Mouse (Mus musculus): ENCODE measurements around the gene Lrrc4.

Gene Lrrc4

DNA sequence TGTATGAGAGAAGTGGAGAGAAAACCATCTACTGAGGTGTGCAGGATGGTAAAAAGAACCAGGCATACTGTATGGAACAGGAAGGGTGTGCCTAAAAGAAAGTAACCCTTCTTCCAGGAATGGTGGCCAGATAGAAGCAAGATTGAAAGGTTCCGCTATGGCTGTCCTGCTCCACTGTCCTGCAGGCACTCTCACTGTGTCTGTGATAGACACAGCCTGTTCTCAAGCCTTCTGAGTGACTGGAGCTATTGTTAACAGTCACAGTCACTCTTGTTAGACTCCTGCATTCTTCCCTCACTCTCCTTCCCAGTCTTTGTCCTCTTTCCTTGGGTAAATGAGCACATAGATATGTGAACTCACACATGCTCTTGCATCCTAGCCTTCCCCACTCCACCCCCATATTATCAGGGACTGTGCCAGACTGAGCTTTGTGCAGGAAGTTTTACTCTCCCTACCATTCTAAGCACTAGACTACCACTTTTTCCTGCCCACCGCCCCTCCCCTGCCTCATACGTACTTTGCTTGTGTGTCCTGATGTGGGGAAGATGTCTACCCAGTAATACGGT lies 48.4 kb downstream of the Lrrc4 start:
- intact Hi-C loops (cut with DNase I) = no loop called here

DNA sequence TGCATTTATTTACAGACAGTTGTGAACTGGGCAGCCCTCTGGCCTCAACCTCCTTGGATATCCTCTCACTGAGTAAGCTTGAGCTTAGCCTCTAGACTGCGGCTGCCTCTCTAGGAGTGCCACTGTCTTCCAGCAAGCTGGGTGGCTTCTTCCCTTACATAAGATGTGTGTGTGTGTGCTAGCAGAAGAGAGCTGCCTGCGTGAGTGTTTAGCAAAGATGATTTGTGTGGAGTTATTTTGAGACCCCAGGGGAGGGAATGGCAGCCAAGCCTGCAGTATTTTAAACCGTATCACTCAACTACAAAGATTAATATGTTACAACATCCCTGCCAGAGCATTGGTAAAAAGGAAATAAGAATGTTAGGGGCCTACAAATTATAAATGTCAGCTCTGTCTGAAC lies 49.9 kb downstream of the Lrrc4 start:
- intact Hi-C loops (cut with DNase I) = no loop called here

DNA sequence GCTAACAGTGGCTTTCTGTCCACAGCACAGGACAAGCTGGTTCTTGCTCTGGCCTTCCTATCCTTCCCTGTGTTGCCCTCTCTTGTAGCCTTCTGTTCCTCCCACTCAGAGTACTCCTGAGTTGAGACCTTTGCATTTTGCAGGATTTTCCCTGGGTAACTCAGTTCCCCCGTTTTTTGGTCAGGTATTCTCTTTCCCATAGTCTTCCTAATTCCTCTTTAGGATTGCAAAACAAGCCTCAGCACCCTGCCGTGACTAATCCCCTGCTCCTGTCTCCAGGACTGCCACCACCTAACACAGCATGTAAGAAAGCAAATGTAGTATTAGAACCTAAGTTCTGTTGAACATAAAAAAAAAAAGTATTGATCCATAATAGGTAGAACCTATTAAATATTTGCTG lies 60.2 kb downstream of the Lrrc4 start:
- intact Hi-C loops (cut with DNase I) = no loop called here

DNA sequence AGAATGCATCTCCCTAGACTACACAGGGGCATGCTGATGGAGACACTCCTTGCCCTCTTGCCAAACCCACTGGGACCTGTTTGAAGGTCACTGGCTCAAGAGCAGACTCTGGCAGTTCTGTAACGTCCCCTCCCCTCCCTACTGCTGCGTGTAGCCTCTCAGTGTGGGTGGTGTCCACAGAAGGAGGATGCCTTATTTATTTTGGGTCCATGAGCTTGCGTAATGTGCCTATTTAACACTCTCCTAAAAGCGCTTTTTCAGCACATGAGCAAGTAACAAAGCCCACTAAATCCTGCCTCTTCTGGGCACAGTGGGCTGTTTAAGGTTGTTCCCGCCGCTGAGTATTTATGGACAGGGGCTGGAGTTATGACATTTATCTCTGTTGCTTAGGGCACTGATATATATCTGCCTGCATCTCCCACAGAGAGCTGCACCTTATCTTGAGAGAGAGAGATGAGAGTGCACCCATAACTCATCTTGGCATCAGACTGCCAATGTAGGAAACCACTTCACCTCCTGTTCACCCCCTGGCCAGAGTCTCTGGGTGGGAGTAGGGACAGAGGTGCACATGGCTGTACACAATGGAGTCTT lies 63.6 kb downstream of the Lrrc4 start:
- intact Hi-C loops (cut with DNase I) = no loop called here

DNA sequence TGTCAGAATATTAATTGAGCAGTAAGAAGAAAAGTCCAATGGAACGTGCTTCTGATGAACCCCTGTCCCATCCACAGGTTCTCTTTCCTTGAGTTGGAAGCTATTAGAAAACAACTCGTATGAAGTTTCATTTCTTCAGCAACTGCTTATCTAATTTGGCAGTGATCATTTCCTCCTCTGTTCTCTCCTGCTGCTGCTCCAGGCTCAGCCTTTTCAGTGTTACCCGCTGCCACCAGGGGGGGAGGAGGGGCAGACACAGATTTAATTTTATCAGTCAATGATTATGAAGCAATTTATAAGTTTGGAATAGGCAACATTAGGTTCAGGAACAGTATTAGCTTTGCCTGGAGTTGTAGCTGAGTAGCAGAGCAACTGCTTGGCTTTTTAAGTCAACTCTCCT lies 64.9 kb downstream of the Lrrc4 start:
- intact Hi-C loops (cut with DNase I) = no loop called here

DNA sequence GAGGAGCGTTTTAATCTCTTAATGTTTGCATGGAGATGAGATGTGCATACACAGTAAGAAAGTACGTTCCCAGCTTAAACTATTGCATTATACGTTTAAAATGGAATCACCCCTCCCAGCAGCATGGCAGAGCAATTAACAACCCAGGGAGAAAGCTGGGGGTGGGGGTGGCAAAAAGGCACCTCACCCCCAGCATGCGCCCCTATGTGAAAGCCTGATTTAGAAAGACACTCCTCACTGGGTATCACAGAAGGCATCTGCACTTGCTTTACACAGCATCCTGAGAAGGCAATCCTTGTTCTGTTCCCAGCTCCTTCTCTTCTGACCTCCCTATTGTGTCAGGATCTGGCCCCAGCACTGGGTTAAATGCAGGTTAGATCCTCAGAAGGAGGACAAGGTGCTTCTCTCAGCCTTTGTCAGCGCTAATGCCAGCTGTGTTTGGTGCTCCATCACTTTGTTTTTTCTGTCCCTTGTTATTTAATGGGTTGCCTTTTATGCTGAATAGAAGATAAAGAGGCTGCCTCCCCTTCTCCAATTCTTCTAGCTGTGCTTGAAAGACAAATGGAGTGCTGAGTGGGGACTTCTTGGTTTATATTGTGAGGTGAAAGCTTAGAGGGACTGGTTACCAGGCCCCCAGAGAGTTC lies 69.3 kb downstream of the Lrrc4 start:
- intact Hi-C loops (cut with DNase I) = no loop called here

DNA sequence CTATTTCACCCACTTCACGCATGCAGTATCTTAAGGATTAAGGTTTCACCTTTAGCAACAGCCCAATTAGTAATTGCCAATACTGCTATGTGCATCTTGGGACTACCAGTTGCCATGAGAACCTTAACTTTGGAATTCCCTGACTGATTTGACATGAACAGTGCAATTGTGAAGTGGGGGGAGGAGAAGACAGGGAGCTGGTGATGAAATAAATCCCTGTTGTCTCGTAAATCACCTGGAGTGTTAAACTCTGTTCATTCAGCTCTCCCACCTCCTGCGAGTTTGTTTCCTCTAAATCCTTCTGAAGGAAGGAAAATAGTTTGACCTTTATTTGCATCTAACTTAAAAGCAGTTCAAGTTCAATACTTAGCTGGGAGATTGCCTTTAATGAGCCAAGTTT lies 69.8 kb downstream of the Lrrc4 start:
- intact Hi-C loops (cut with DNase I) = no loop called here

DNA sequence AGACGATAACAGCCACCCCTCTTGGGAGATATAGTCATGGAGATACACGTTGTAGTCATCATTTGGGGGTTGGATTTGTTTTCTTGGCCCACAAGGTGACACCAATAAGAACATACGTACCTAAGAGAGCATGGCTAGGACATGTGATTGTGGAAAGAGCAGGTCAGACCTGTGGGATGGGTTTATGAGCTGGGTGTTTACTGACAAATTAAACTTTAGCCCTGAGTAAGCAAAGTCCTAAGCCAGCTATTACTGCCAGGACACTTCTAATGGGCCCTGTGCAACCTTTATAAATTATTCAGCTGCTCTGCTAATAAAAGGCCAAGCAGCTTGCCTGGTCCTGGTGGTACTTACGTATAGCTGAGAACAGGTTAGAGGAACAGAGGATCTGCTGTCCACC lies 73.3 kb downstream of the Lrrc4 start:
- intact Hi-C loops (cut with DNase I) = no loop called here

DNA sequence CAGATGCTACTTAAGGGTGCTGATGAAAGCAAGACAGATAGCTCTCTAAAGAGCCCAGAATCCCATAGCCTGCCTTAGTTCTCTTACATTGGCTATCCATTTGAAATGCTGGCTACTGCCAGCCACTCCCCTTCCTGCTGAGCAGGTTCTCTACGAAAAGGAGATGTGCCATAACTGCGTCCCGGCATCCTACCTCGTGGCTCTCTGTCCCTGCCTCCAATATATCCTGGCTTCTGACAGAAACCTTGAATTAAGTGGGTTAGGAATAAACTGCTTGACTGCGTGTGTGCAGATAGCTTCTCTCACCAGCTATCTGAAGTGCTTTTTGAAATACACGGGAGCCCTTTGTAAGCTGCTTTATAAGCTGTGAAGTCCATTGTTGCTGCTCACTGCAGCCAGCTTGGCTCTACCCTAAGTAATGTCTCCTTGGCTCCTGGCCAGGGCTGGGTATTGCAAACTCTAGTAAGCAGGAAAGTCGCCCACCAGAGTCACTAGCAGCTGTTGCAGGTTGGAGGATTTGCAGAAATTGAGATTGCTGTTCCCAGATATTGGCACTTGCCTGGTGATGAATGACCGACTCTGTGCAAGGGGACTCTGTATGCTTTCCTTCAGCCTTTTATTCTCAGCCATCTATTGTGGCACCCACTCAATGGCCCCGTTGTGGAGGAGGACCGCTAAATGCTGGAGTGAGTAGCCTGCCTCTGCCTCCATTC lies 75.1 kb downstream of the Lrrc4 start:
- intact Hi-C loops (cut with DNase I) = no loop called here

DNA sequence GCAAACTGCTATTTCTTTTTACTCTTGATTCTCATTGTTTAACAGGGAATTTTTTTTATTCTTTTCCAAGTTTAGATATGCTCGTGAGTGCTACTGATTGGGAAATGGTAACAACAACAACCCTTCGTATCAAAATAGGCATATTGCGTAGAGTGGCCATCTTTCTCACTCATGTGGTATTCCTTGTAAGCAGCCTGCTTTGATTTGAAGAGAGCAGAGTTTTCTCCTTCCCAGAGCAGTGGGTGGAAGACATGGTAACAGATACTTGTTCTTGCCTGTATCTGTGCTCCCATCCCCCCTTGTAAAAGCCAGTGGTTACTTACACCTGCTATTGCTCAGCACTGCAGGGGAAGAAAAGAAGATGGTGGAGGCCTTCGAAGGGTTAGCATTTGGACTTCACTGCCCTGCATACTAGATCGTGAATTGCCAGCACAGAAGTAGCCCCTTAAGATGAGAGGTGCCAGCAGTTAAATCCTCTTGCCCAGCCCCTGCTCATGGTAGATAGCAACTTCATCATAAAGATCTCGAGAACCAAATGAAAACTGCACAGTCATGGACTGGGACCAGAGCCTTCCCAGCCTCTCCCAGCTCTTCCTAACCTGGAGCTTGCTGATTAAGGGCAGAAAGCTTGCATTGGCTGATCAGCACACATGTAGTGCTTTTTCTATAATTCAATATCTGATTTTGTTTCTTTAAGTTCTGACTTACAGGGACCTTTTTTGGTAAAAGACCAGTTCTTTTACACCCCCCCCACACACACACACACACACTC lies 77.2 kb downstream of the Lrrc4 start:
- intact Hi-C loops (cut with DNase I) = no loop called here

DNA sequence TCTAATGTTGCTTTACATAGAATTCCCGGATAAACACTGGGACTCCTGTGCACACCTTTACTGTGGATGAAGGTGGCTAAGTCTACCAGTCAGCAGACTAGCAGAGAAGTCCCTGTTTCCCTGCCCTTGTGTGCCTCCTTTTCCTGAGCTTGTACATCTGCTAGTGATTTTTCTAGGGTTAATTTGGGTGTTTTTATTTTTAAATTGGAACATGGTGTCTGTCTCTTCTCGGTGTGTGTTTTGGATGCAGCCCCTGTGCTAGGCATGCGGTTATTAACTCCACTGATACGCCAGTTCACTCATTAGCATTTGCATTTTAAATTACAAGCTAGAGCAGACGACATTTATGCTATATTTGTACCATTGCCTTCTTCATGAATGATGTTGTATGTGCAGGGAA lies 77.9 kb downstream of the Lrrc4 start:
- intact Hi-C loops (cut with DNase I) = no loop called here

DNA sequence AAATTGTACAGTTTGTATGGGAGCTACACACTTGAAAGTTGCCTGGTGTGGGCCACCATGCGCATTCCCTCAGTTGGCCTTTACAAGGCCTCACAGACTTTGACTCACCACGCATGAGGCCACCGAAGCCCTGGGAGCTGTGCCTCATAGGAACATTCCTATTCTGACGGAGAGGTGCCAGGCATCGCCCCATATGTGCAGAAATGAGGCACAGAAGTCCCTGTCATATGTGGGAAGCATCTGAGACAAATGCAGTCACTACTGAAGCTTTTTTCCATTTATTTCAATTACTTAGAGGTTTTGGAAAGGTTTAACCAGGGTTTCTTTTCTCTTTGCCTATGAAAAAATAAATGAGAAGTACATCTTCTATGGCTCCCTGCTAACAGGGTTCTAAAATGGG lies 78.3 kb downstream of the Lrrc4 start:
- intact Hi-C loops (cut with DNase I) = no loop called here

DNA sequence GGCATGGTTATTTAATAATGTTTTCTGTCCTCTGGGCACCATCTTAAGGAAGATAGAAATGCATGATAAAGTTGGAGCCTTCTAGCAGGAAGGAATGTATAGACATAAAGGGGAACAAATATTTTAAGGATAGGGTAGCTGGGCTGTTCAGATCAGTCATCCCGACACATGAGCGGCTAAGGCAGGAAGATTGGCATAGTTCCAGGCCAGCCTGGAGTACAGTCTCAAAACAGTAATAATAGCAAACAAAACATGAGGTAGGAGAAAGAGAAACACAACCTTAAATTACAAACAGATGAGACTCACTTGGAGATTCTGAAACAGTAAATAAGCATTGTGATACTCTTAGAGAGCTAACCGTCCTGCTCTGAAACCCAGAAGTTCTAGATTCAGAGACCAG lies 80.4 kb downstream of the Lrrc4 start:
- intact Hi-C loops (cut with DNase I) = no loop called here

DNA sequence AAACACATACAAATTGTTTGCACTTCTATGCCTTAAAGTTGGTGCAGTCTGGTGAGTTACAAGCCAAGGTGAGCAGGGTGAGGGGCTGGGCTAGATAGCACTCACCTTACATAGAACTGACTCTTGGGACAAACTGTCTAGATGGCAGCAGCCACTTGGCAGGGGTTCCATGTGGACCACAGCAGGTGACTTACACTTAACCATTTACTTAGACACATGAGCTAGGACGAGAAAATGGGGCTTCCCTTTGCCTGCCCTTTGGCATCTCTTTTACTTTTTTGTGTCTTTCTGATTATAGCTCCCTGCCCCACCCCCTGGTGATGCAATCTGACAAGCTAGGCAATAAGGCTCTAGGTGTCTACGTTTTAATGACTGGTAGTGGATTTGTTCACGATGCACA lies 82.3 kb downstream of the Lrrc4 start:
- intact Hi-C loops (cut with DNase I) = no loop called here

DNA sequence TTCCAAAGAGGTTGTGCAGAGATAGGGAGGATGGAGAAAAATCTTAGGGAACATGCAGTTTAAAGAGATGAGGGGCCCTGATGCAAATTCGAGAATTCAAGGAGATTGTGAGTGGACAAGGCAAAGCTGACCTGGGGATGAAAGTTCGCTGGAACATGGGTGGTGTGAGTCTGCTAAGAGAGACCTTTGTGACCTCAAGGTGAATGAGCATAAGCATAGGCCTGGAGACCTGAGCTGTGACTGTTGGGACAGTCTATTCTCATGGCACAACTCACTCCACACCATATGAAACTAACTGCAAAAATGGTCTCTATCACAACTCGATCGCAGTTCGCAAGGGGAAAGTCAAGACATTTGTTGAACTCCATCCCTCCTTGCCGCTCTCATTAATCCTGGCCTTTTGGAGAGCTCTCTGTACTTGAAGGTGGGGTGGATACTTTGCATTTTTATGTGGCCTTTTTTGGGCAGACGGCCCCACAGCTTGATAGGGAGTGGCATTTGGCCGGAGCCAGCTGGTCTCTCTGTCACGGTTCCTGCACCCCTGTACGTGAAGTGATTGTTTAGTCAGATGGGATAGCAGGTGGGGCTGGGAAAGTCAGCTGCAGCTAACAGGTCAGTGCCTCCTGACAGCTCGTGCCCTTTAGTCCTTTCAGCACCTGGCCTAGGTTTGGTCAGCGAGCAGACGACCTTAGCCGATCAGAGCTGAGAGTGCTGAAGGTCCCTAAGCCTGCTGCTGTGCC lies 83.4 kb downstream of the Lrrc4 start:
- intact Hi-C loops (cut with DNase I) = no loop called here

DNA sequence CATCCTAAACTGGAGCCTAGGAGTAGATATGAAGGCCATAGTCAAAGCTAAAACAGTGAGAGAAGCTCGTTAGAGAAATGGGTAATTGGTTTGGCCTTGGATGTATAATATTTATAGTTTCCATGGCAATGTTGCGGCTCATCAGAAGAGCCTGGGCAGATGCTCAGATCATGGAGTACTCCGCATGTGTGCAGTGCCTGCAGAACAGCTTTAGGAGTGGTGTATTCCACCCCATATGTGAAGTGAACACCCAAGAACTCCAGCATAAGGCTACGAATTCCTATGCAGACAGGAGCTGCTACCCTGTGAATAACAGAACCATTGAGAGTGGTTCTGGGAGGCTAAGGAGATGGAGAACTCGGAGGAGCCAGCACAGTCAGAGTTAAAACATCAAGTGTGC lies 84.5 kb downstream of the Lrrc4 start:
- intact Hi-C loops (cut with DNase I) = no loop called here

DNA sequence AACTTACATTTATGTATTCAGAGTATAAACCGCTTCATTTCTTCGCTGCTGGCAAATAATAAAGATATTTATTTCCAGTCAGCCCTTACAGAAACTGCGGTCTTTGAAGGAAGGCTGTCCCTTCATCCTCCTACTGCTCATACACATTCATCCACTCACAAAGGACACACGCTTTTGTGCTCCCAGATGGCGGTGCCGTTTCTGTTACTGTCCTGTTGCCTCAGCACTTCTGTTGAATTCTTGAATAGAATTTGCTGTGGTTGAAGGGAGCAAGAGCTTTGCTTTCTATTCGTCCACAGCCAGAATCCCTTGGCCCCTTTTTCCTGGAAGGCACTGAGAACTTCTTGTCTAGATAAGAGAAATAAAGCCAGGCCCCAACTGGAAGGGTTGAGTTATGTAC lies 85.7 kb downstream of the Lrrc4 start:
- intact Hi-C loops (cut with DNase I) = no loop called here

DNA sequence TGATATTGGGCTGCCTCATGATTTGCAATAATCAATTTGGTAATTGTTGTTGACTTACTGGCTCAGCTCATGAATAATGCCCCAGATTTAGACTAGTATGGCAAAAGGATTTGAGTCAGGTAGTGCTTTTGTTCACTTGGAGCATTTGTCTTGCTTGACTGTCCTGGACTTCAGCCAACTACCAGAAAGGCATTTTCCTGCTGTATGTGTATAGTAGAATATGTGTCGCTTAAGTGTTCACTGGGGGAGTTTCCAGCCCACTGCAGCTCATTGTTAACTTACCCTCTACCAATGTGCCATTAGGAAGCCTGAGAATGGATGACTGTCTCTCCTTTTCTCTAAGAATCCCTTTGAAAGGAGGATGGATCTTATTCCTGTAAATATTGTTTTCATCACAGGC lies 88.0 kb downstream of the Lrrc4 start:
- intact Hi-C loops (cut with DNase I) = no loop called here

DNA sequence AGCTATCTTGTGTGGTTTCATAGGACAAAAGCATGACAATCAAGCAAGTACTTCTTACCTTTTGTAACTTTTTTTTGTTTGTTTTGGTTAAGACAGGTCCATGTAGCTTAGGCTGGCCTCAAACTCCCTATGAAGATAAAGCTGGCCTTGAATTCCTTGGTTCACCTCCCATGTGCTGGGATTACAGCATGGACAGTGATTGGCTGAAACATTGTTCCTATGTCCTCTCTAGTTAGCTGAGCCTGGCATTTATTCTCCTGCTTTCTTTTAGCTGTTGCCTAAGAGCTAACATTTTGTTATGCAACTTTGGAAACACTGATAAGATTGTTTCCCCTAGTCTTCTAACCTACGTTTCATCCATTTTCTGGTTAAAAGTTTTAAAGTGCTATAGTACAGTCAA lies 93.9 kb downstream of the Lrrc4 start:
- intact Hi-C loops (cut with DNase I) = no loop called here

DNA sequence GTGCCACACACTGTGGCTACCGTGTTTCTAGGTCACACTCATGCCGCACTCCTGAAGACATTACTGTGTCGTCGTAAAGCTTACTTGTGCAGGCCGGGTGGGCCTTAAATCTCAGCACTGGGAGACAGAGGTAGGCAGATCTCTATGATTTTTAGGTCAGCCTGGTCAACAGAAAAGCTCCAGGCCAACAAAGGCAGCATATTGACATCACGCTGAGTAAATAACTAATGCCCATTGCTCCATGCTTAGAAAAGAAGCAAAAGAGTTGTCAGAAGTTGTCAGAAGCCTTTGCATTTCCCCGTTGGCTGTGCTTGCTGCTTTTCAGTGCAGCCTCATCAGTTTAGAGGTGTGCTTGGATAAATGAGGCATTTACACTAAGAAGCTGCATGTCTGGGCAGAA lies 94.9 kb downstream of the Lrrc4 start:
- intact Hi-C loops (cut with DNase I) = no loop called here

DNA sequence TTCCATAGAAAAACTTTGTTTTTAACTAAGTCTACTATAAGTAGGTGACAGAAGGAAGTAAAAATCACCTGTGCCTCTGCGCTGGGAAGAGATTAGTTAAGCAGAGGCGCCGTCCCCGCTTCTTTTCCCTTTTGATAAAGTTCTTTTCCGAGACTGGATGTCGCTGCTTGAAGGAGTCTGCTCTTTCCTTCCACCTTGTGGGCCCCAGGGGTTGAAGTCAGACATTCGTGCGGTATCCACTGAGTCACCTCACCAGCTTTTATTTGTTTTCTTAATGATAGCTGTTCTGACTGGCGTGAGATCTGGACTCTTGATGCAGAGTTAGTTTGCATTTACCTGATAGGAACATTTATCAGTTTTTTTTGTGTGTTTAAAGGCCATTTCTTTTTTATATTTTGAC lies 96.4 kb downstream of the Lrrc4 start:
- intact Hi-C loops (cut with DNase I) = no loop called here

Data from adrenal gland (tissue).